Mouse (Mus musculus) small intestine, adult 2 months (tissue): ENCODE measurements around the gene BC030499.

ENCODE experiments used
- CTCF ChIP-seq: fragments of 200-500 bp; IDR thresholded peaks from 2 replicates; pipeline ENCODE4 v1.5.1; 2012; ENCODE audit warnings: low read depth, mild to moderate bottlenecking, control low read depth, inconsistent platforms, low read length, moderate library complexity, mixed read lengths; ENCODE audit not compliant: insufficient replicate concordance, insufficient read length; ENCODE audit errors: extremely low read depth
- POLR2A ChIP-seq: fragments of 200-500 bp; IDR thresholded peaks from 2 replicates; pipeline ENCODE4 v1.6.1; 2012; ENCODE audit warnings: low read depth, mild to moderate bottlenecking, control low read depth, inconsistent platforms, low read length, moderate library complexity

GRCm38 (mm10) chr11:78294585-78294984, 3.9 kb downstream of the BC030499 start:
- TF ChIP-seq CTCF (no peak), POLR2A (no peak)
